Mouse (Mus musculus): Measurements from ENCODE around the gene Gbx1.

Gbx1 gene

DNA sequence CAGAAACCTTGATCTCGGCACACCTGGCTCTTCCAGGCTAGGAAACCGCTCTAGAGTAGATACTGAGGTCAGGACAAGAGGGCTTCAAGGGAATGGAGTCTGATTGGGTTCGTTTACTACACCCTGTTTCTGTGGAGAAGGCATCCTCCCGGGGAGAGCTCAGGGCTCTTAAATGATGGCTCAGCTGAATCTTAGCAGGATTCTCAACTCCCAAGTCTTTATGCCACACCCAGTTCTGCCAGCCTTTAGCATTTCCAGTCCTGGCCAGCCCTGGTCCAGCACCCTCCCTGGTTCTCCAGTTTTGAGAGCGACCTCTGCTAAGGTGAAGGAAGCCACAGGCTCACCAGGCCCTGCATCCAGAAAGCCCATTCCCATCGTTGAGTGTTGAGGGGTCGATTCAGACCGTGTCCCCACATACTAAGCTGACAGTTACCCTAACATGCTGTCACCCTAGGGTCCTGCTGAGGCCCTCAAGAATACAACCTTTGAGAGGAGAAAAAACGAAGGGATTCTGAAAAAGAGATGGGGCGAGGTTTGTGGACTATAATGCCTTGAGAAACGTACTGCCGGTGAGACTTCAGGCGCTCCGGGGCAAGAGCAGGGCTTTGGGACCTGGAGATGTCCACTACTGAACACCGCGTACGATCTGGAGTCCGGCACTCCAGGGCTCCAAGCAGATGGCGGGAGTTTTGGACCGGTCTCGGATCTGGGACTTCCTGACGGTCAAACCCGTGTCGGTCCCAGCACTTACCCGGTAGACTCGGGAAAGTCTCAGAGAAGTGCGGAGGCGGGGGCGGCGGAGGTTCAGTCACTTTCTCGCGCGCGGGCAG is 1.4 kb downstream of the Gbx1 start:
- DNase-seq (ENCODE audit: low read depth, low spot score), result no peak

GRCm38 (mm10) chr5:24524522-24524921 is 2.5 kb downstream of the Gbx1 start:
- no peak for DNase-seq (ENCODE audit: low read depth, low spot score)

DNA sequence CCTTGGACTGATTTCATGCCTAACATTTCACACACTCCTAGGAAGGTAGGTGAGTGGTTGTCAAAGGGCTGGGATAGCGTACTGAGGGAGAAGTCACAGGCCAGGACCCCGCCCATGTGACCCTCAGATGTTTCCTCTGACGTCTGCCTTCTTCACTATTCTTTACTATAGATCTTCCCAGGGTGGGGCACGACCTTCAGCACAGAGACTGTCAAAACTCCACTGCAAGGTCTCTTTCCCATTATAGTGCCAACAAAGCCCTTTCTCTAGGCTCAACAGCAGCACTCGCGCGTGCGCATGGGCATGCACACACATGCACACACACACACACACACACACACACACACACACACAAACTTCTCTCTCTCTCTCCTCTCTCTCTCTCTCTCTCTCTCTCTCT is 3.2 kb downstream of the Gbx1 start:
- no peak for DNase-seq (ENCODE audit: low read depth, low spot score)

DNA sequence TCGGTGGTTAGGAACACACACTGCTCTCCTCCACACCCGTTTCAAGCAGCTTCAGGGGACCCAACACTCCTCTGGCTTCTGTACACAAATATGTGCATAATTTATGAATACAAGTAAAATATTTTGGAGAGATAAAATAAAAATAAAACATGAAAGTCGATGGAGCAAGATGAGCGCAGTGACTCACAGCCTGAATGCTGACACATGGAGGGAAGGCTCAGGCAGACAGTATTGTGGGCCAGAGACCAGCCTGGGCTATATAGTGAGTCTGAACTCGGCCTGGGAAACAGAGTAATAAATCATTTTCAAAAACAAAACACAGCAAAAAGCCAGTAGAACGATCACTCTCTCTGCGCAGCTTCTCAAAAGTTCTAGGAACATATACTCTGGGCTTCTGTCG is 5.6 kb downstream of the Gbx1 start:
- no peak for DNase-seq (ENCODE audit: low read depth, low spot score)

- DNase-seq (ENCODE audit: low read depth, low spot score), result no peak
Observed at GRCm38 (mm10) chr5:24512271-24512670, 14.7 kb downstream of the Gbx1 start.

- no peak for DNase-seq (ENCODE audit: low read depth, low spot score)
Observed at GRCm38 (mm10) chr5:24510635-24511034, 16.4 kb downstream of the Gbx1 start.

DNA sequence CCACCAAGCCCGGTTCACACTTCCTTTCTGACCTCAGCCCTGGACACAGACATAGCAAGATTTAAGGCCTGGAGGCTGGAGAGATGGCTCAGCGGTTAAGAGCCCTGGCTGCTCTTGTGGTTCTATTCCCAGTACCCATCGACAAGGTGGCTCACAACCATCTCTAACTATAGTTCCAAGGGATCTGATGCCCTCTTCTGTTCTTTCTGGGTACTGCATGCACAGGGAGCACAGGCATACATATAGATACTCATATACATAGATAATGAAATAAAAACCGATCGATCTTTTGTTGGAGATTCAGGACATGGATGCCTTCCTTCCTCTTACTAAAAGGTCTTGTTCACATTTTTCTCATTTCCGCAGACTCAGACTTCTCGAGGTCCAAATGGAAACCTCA is 18.6 kb downstream of the Gbx1 start:
- no peak for DNase-seq (ENCODE audit: low read depth, low spot score)

GRCm38 (mm10) chr5:24505513-24505912 is 21.5 kb downstream of the Gbx1 start:
- no peak for DNase-seq (ENCODE audit: low read depth, low spot score)

- DNase-seq (ENCODE audit: low read depth, low spot score), result no peak
Observed at GRCm38 (mm10) chr5:24502786-24503185, 24.2 kb downstream of the Gbx1 start.

- DNase-seq (ENCODE audit: low read depth, low spot score), result no peak
Observed at GRCm38 (mm10) chr5:24500851-24501250, 26.2 kb downstream of the Gbx1 start.

DNA sequence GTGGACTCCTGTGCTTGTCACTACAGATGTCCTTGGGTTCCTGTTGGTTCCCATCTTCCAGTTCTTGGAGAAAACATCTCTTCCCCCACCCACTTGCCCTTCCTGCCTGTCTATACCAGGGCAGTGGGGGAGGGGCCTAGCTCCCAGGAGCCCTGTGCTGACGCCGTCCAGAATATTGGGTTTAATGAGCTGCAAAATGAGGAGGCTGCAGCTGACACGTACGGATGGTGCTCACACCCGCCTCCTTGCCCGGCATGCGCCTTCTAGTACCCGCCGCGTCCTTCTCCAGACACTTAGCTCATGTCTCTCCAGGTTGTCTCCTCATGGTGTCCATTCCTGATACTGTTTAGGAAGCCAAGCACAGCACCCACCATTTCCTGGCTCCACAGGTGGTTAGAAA is 27.9 kb downstream of the Gbx1 start:
- DNase-seq (ENCODE audit: low read depth, low spot score), result no peak

GRCm38 (mm10) chr5:24497526-24497925 is 29.5 kb downstream of the Gbx1 start:
- DNase-seq (ENCODE audit: low read depth, low spot score), result no peak

DNA sequence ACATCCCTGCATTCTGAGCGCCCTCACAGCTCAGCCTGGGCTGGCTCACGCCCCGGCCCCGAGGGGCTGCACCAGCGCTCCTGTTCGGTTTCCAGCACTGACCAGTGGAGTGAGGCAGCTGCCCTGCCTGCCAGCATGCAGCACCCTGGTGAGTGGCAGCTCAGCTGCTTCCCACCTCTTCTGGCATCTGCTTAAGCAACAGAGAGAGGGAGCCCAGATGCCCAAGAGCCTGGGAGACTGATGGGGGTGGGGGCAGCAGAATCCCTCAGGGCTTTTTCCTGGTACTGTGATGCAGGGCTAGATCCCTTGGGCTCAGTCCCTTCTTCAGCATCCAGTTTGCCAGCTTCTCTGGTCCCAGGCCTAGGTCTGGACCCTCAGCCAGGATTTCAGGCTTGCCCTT is 30.2 kb downstream of the Gbx1 start:
- DNase-seq (ENCODE audit: low read depth, low spot score), result no peak

DNA sequence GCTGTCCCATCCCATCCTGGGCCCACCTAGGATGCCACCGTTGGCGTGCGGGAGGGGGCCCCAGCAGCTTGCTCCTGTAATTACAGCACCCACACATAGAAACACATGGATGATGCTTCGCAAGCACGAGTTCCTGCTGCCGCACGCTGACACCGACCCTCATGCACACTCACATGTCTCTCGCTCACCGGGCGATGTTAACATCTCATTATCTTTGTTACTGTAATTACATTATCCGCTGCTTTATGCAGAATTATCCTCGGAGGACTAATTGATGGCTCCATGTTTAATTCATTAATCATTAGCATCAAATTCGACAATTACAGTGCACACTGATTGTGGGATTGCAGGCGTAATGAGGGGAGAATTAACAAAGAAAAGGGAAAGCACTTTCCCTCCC is 32.0 kb downstream of the Gbx1 start:
- no peak for DNase-seq (ENCODE audit: low read depth, low spot score)

DNA sequence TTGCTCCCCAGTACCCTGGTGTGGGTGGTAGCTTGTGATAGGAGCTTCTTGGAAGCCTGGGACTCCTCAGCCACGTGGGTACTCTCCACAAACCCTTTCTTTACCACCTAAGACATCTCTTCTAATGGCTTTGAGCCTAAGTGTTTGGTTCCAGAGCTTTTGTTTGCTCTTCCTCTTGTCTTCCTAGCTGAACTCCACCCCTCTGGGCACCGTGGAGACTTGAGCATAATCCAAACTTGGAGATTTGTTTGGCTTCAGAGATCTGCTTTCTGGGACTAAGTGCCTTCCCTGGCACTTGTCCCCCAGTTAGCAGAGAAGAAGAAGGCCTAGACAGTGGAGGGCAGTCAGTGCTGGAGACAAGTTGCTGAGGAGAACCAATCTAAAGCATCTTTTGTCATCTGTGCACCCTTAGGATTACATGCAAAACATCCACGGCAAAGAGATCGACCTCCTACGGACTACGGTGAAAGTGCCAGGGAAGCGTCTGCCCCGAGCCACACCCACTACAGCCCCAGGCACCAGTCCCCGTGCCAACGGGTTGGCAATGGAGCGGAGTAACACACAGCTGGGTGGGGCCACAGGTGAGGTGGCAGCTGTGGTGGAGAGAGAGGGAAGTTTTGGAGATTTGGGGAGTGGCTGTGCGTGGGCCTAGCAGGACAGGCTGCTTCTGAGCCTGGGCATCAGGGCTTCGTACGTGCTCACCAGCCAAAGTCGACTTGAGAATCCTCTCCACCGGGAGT is 34.3 kb downstream of the Gbx1 start:
- no peak for DNase-seq (ENCODE audit: low read depth, low spot score)

DNA sequence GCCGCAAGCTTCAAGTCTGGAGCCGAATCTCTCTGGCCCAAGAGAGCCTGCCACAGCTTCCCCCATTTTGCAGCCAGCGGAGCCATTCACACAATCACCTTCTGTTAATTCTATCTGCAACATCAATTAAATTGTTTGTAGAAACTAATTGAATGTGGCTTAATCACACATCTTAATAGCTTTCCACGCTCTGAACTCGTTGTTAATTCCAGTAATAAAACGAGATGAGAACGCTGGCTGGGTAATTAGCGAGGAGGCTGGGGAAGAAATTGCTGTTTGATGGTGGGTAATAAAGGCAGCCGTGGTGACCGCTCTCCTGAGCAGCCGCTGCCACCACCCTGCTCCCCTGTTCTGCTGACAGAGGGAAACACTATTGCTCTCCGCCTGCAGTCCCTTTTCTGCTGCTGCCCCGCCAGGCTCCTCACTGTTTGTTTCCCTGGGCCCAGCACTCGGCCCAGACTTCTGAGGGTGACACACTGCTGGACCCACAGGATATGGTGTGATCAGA is 36.5 kb downstream of the Gbx1 start:
- DNase-seq (ENCODE audit: low read depth, low spot score), result no peak

DNA sequence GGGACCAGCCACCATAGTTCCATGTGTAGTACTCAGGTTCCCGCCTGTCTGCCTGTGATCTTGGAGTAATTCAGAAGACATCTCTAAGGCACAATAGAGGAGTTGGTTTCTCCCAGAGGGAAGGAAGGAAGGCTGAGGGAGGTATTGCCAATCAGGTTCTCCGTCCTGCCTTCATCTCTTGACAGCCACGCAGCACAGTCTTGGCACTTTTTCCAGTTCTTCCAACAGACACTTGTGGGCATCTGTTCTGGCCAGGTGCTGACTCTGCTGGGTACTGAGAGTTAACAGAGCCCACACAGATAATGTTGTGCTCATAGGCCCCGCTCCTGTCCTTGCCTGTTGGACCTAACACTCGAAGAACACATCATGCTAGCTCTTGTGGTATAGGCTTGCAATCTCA is 40.3 kb downstream of the Gbx1 start:
- DNase-seq (ENCODE audit: low read depth, low spot score), result no peak

DNA sequence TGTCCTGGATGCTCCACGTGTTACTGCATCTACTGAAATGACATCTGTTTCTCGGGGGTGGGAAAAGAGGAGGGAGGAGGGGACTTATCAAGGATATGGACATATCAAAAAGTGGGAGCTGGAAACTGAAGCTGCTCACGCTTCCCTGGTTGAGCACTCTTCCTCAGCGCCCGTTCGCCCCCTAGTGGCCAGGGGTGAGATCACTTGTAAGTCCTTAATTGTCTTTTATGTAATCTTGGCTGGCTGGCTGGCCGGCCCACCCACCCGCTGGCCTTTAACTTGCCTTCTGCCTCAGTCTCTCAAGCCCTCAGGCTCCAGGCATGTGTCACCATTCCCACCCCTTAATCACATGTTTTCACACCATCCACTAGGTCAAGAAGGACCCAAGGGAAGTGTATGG is 40.9 kb downstream of the Gbx1 start:
- DNase-seq (ENCODE audit: low read depth, low spot score), result peak; percentile 69

DNA sequence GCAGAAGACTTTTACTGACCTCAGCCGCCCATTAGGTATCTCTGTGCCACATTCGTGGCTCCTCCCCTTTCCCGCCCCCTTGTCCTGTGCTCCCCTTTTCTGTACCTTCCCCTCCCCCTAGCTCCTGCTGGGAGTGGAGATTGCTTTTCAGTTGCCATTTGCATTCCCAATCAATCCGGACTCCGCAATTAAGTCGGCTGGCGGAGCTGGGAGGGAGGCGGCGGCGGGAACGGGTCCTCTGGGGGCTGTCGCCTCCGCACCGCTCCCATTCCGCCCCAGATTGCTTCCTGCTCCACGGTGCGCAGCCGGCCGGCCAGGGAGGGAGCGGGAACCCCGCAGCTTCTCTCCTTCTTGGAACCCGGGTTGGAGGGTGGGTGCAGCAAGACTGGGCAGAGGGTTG is 42.0 kb downstream of the Gbx1 start:
- DNase-seq (ENCODE audit: low read depth, low spot score), result no peak

DNA sequence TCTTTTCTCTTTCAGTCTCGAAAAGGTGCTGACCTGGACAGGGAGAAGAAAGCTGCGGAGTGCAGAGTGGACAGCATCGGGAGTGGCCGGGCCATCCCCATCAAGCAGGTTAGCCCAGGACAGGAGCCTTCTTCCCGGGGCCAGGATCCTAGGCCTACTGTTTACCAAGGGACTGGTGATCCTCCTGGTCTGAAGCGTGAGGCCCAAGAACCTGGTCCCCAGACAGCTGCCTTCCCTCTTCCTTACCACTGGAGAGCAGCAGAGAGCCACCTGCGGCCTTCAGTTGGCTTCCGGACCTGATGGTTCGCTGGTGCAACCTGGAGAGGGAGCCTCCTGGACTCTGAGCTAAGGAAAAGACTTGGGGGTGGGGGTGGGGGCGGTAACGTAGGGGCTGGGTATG is 43.7 kb downstream of the Gbx1 start:
- peak; percentile 51 for DNase-seq (ENCODE audit: low read depth, low spot score)

GRCm38 (mm10) chr5:24482247-24483079 is 44.5 kb downstream of the Gbx1 start:
- DNase-seq (ENCODE audit: low read depth, low spot score), result no peak

DNA sequence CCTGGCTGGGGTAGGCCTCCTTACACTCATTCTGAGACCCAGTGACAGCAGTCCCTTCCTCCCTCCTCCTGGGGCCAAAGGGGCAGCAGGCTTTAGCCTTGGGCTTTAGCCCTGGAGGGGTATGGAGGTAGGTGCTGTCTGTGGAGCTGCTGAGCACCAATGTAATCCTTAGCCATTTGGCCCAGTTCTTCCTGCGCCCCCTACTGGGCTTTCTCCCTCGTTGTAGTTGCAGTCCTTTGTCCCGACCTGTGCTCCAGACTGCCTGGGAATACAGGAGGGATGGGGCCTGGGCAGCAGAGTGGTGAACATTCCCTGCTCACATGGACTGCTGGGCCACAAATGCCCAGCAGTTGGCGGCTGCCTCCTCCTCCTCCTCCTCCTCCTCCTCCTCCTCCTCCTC is 45.4 kb downstream of the Gbx1 start:
- DNase-seq (ENCODE audit: low read depth, low spot score), result peak; percentile 37
